Mouse (Mus musculus) brain, embryonic 14.5 days (tissue): ENCODE measurements around the gene Lrrtm1.

Experiments used
- CTCF ChIP-seq: fragments of 200-500 bp; IDR thresholded peaks from 2 replicates; pipeline ENCODE4 v1.5.1; 2012; ENCODE audit warnings: inconsistent platforms, mild to moderate bottlenecking, moderate library complexity, borderline replicate concordance; ENCODE audit not compliant: insufficient read depth, insufficient read length; ENCODE audit errors: extremely low read depth
- POLR2A ChIP-seq: fragments of 200-500 bp; IDR thresholded peaks from 2 replicates; pipeline ENCODE4 v1.6.1; 2012; ENCODE audit warnings: mild to moderate bottlenecking, inconsistent platforms, borderline replicate concordance; ENCODE audit not compliant: poor library complexity, insufficient read depth, insufficient read length, severe bottlenecking; ENCODE audit errors: extremely low read depth

DNA sequence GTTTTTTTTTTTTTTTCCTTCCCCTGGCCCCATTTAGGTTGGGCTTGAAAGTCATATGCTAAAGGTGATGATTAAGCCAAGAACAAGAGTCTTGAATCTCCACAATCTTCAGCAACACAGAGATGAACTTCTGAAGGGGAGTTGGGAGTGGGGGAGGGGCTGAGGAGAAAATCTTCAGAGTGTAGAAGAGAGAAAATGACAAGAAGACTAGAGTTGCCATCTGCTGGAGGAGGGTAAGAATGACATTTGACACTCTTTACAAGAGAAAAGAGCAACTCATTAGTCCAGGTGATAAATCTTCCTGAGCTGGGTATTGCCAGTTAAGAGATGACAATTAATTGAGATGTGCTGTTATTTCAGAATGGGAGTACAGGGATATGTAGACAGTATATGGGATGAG is 23.6 kb upstream of the Lrrtm1 start:
- TF ChIP-seq POLR2A (no peak), CTCF (0 out of 2 replicates have a peak, but pooled peaks have one; percentile 22)
